Mouse (Mus musculus) neutrophil, adult 59 days (primary cell): ENCODE data around the gene Zcchc7. TPM values are rescaled to one million over a fixed set of nuclear protein-coding genes. Genes with fewer than 3 reads are reported as not detected.

Source experiments
- total RNA-seq, 2 experiments: library from RNA; stranded (reverse); gene quantifications; 1 replicate in 1 of 2; 2 replicates in 1 of 2; pipeline ENCODE4 v1.2.4; 2023

Zcchc7 gene
- total RNA-seq: 10 to 100 TPM; 29.6 to 43.4 TPM

GRCm38 (mm10) chr4:44755553-44756133, at the start of gene Zcchc7:
Zcchc7 (plus strand) TSS chr4:44755877.

GRCm38 (mm10) chr4:44709740-44710700, 45.7 kb upstream of the Zcchc7 start, which contains the start of gene Pax5:
Pax5 (minus strand) TSS chr4:44710487.

GRCm38 (mm10) chr4:44981280-44981973, 225.8 kb downstream of the Zcchc7 start, which contains the start of gene Grhpr:
Grhpr (plus strand) TSS chr4:44981395.

Other genes with a start within 250 kb of the Zcchc7 start
- 10 to 100 TPM in 1 of 2 experiments, 1 to 10 TPM in 1; 3.5 to 12.8 TPM for gene Pax5, start 45.4 kb upstream of the Zcchc7 start, total RNA-seq
- gene Grhpr, start 225.5 kb downstream of the Zcchc7 start, total RNA-seq: 1 to 10 TPM; 4.1 to 4.3 TPM